Mouse (Mus musculus): ENCODE measurements at regions not wholly inside any gene's neighbourhood (a gene's known extent, or its start where the extent isn't known, plus 50 kb on each side); places are given as distances from the start of the nearest gene placed in this dataset.

GRCm38 (mm10) chr17:67509091-67509618, 123.4 kb downstream of the Lrrc30 start:
- no peak overlapping the region for H3K27ac ChIP-seq (ENCODE audit: low read depth, low read length)
- no peak overlapping the region for H3K4me2 ChIP-seq (ENCODE audit: low read length)
- ATAC-seq: no peak
- no peaks in the 10 kb centered on the region for H3K36me3 ChIP-seq (ENCODE audit: control insufficient read depth, insufficient read depth, low read length)
- H3K4me3 ChIP-seq (ENCODE audit: low read depth, low read length): no peak overlapping the region
- no peaks in the 10 kb centered on the region for H3K4me1 ChIP-seq (ENCODE audit: control insufficient read depth, insufficient read depth, low read length)
- H3K9me3 ChIP-seq (replicated peaks; ENCODE audit: control insufficient read depth, low read length): no peaks in the 10 kb centered on the region
- DNase-seq (ENCODE audit: low spot score): peak; percentile 28
- H3K9ac ChIP-seq (ENCODE audit: low read length): no peak overlapping the region
- no peaks in the 10 kb centered on the region for H3K27me3 ChIP-seq (replicated peaks; ENCODE audit: control insufficient read depth, insufficient read depth, low read length)
- WGBS: 80% methylated on average over 6 of the region's 6 CpGs

- ATAC-seq (no peak), DNase-seq (ENCODE audit: low spot score) (no peak)
- no peaks in the 10 kb centered on the region for H3K36me3 ChIP-seq (ENCODE audit: control insufficient read depth, insufficient read depth, low read length)
- H3K9me3 ChIP-seq (replicated peaks; ENCODE audit: control insufficient read depth, low read length): no peaks in the 10 kb centered on the region
- H3K27me3 ChIP-seq (replicated peaks; ENCODE audit: control insufficient read depth, insufficient read depth, low read length): no peaks in the 10 kb centered on the region
- H3K4me2 ChIP-seq (ENCODE audit: low read length): no peak overlapping the region
- H3K9ac ChIP-seq (ENCODE audit: low read length): no peak overlapping the region
- no peak overlapping the region for H3K27ac ChIP-seq (ENCODE audit: low read depth, low read length)
- 11% methylated on average over 2 of the region's 2 CpGs for WGBS
- H3K4me1 ChIP-seq (ENCODE audit: control insufficient read depth, insufficient read depth, low read length): no peaks in the 10 kb centered on the region
- no peak overlapping the region for H3K4me3 ChIP-seq (ENCODE audit: low read depth, low read length)
These were observed 124.2 kb downstream of the Lrrc30 start for GRCm38 (mm10) chr17:67508353-67508752.

DNA sequence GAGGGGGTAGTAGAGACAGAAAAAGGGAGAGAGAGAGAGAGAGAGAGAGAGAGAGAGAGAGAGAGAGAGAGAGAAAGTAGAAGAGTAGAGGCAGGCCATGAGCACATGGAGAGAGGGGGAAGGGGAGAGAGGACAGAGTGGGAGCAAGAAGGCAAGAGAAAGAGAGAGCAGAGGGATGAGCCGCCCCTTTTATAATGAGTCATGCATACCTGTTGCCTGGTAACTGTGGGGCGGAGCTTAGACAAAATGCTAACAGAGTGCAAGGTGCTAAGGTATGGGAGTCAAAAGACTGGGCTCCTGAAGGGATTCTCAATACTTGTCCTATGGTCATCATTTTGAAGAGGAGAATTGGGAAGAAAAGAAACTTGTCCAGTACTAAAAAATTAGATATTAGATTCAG, 126.1 kb downstream of the Lrrc30 start:
- 61% methylated on average over 2 of the region's 2 CpGs for WGBS
- no peak for ATAC-seq
- no peak for DNase-seq (ENCODE audit: low spot score)

DNA sequence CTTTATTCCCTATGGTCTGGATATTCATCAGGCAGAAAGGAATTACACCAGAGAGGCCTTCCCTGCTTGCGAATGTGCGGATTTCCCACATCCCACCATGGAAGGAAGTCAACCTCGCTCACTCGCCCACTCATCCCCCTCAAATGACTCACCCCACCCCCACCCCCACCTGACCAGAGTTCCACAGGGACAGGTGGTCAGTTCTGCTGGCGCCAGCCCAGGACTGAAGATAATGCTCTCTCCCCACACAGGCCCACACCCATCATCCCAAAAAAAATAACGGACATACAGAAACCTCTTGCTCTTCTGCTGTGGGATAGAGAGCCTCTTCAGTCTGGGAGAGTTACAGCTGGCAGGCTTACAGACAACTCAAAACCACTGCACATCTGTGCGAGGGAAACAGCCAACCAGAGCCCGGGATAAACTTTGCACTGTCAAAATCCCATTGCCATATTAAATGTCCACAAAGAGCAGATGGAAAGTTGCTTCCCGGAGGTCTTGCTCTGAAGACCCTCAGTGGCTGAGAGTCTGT, 128.0 kb downstream of the Lrrc30 start:
- no peak for ATAC-seq
- WGBS: 90% methylated on average over 9 of the region's 9 CpGs

More for the DNA sequence above, 126.1 kb downstream of the Lrrc30 start:
- H3K36me3 ChIP-seq (ENCODE audit: control insufficient read depth, insufficient read depth, low read length): no peaks in the 10 kb centered on the region
- H3K4me1 ChIP-seq (ENCODE audit: control insufficient read depth, insufficient read depth, low read length): no peaks in the 10 kb centered on the region
- H3K27ac ChIP-seq (ENCODE audit: low read depth, low read length): no peak overlapping the region
- no peak overlapping the region for H3K9ac ChIP-seq (ENCODE audit: low read length)
- no peaks in the 10 kb centered on the region for H3K27me3 ChIP-seq (replicated peaks; ENCODE audit: control insufficient read depth, insufficient read depth, low read length)
- H3K4me3 ChIP-seq (ENCODE audit: low read depth, low read length): no peak overlapping the region
- no peaks in the 10 kb centered on the region for H3K9me3 ChIP-seq (replicated peaks; ENCODE audit: control insufficient read depth, low read length)
- no peak overlapping the region for H3K4me2 ChIP-seq (ENCODE audit: low read length)

DNA sequence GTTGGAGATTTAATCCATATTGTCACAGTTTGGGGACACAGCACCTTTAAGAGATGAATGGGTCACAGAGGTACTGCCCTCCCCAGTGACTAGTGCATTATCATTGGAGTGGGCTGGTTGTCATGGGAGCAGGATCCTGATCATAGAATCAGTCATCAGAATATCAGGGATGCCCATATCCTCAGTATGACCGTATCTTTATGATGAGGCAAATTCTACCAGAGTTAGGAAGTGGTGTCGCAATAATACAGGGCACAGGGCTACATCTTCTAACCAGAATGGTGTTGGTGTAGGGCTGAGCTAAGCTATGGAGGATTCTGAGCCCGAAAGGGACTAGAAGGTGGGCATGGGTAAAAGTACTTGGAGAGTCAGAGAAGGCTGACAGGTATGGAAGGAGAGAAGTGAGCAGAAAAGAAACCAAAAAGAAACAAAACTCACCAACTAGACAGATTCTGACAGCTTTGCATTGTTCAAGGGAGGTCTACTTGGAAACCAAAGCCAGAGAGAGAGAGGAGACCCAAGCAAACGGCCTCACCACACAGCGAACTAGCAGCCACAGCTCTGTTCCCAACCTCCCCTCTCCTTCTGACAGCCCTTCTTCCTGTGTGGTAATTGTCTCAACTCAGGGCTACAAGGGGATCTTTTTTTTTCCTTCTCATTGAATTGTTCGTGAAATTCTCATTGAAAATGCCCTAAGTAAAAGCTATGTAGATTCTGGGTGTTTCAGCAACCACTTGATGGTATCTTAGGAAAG, 129.2 kb downstream of the Lrrc30 start:
- no peaks in the 10 kb centered on the region for H3K9me3 ChIP-seq (replicated peaks; ENCODE audit: control insufficient read depth, low read length)
- H3K9ac ChIP-seq (ENCODE audit: low read length): no peak overlapping the region
- H3K4me1 ChIP-seq (ENCODE audit: control insufficient read depth, insufficient read depth, low read length): peaks cover 5% of the 10 kb centered on the region
- H3K27ac ChIP-seq (ENCODE audit: low read depth, low read length): no peak overlapping the region
- ATAC-seq: no peak
- H3K36me3 ChIP-seq (ENCODE audit: control insufficient read depth, insufficient read depth, low read length): no peaks in the 10 kb centered on the region
- no peak for DNase-seq (ENCODE audit: low spot score)
- H3K4me2 ChIP-seq (ENCODE audit: low read length): no peak overlapping the region
- no peak overlapping the region for H3K4me3 ChIP-seq (ENCODE audit: low read depth, low read length)
- H3K27me3 ChIP-seq (replicated peaks; ENCODE audit: control insufficient read depth, insufficient read depth, low read length): no peaks in the 10 kb centered on the region
- WGBS: 62% methylated on average over 6 of the region's 6 CpGs

More for the DNA sequence above, 128.0 kb downstream of the Lrrc30 start:
- Histone ChIP-seq H3K27me3 (replicated peaks; ENCODE audit: control insufficient read depth, insufficient read depth, low read length) (no peaks in the 10 kb centered on the region), H3K9me3 (replicated peaks; ENCODE audit: control insufficient read depth, low read length) (no peaks in the 10 kb centered on the region), H3K36me3 (ENCODE audit: control insufficient read depth, insufficient read depth, low read length) (no peaks in the 10 kb centered on the region), H3K4me2 (ENCODE audit: low read length) (no peak overlapping the region), H3K9ac (ENCODE audit: low read length) (no peak overlapping the region), H3K4me1 (ENCODE audit: control insufficient read depth, insufficient read depth, low read length) (peaks cover 5% of the 10 kb centered on the region), H3K27ac (ENCODE audit: low read depth, low read length) (no peak overlapping the region), H3K4me3 (ENCODE audit: low read depth, low read length) (no peak overlapping the region)
- DNase-seq (ENCODE audit: low spot score): no peak

DNA sequence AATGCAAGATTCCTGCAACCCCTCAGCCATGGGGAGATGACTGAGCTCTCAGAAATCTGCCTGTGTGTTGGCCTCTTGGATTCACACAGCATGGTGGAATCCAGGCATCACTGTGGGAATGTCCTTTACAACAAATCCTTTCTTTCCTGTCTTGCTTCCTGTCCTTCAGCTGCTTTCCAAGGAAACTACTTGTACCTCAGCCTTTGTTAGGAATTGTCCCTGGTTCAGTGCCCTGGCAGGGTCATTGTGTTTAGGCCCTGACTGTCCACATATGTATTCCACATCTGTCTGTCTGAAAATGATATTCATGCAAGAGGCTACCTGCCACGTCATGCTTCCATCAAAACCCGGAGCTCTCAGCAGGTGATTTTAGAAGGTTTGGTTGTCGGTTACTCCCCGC, 129.9 kb downstream of the Lrrc30 start:
- no peak overlapping the region for H3K27ac ChIP-seq (ENCODE audit: low read depth, low read length)
- DNase-seq (ENCODE audit: low spot score): no peak
- H3K4me3 ChIP-seq (ENCODE audit: low read depth, low read length): no peak overlapping the region
- H3K4me1 ChIP-seq (ENCODE audit: control insufficient read depth, insufficient read depth, low read length): peaks cover 5% of the 10 kb centered on the region
- no peak overlapping the region for H3K4me2 ChIP-seq (ENCODE audit: low read length)
- no peaks in the 10 kb centered on the region for H3K27me3 ChIP-seq (replicated peaks; ENCODE audit: control insufficient read depth, insufficient read depth, low read length)
- H3K9me3 ChIP-seq (replicated peaks; ENCODE audit: control insufficient read depth, low read length): no peaks in the 10 kb centered on the region
- ATAC-seq: no peak
- no peak overlapping the region for H3K9ac ChIP-seq (ENCODE audit: low read length)
- H3K36me3 ChIP-seq (ENCODE audit: control insufficient read depth, insufficient read depth, low read length): no peaks in the 10 kb centered on the region
- WGBS: 78% methylated on average over 4 of the region's 4 CpGs

- Histone ChIP-seq H3K9me3 (replicated peaks; ENCODE audit: control insufficient read depth, low read length) (no peaks in the 10 kb centered on the region), H3K4me1 (ENCODE audit: control insufficient read depth, insufficient read depth, low read length) (peaks cover 5% of the 10 kb centered on the region), H3K4me2 (ENCODE audit: low read length) (peak overlapping the region; percentile 46), H3K27me3 (replicated peaks; ENCODE audit: control insufficient read depth, insufficient read depth, low read length) (no peaks in the 10 kb centered on the region), H3K36me3 (ENCODE audit: control insufficient read depth, insufficient read depth, low read length) (no peaks in the 10 kb centered on the region), H3K4me3 (ENCODE audit: low read depth, low read length) (peak overlapping the region; percentile 15), H3K9ac (ENCODE audit: low read length) (peak overlapping the region; percentile 21), H3K27ac (ENCODE audit: low read depth, low read length) (peak overlapping the region; percentile 58; the same call in 1 of the 2 replicates)
- 23% methylated on average over 28 of the region's 28 CpGs for WGBS
- DNase-seq (ENCODE audit: low spot score): peak; percentile 75
- ATAC-seq: peak; percentile 85
These were observed 132.5 kb downstream of the Lrrc30 start for GRCm38 (mm10) chr17:67499783-67500641.

DNA sequence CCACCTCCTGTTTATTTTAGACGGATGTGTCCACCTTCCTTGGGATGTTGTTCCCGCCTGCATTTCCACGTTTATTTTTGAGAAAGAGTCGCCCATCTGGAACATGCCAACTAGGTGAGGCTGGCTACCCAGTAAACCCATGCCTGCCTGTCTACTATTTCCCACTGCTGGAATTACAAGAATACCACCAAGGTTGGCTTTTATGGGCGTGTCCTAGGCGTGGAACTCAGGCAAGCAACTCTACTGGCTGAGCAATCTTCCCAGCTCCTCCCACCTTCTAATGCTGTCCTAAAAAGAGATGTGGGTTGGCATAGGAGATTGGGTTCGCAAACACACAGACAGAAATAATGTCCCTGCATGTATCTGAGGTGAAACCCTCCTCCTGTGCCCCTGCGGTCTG, 135.1 kb downstream of the Lrrc30 start:
- H3K27me3 ChIP-seq (replicated peaks; ENCODE audit: control insufficient read depth, insufficient read depth, low read length): no peaks in the 10 kb centered on the region
- H3K36me3 ChIP-seq (ENCODE audit: control insufficient read depth, insufficient read depth, low read length): no peaks in the 10 kb centered on the region
- no peak overlapping the region for H3K27ac ChIP-seq (ENCODE audit: low read depth, low read length)
- ATAC-seq (no peak), DNase-seq (ENCODE audit: low spot score) (no peak)
- no peaks in the 10 kb centered on the region for H3K9me3 ChIP-seq (replicated peaks; ENCODE audit: control insufficient read depth, low read length)
- no peak overlapping the region for H3K4me3 ChIP-seq (ENCODE audit: low read depth, low read length)
- no peak overlapping the region for H3K9ac ChIP-seq (ENCODE audit: low read length)
- 87% methylated on average over 8 of the region's 8 CpGs for WGBS
- no peak overlapping the region for H3K4me2 ChIP-seq (ENCODE audit: low read length)
- H3K4me1 ChIP-seq (ENCODE audit: control insufficient read depth, insufficient read depth, low read length): peaks cover 5% of the 10 kb centered on the region
